Mouse (Mus musculus): ENCODE data around the gene C2cd4b.

GRCm38 (mm10) chr9:67763326-67763725 is 4.1 kb downstream of the C2cd4b start:
- TF ChIP-seq POLR2A (IDR thresholded peaks at IDR 0.05; ENCODE audit: borderline replicate concordance, extremely low read depth, insufficient read depth, insufficient read length, poor library complexity, severe bottlenecking) (no peak), CTCF (IDR thresholded peaks at IDR 0.05; ENCODE audit: borderline replicate concordance, extremely low read depth, insufficient read depth, insufficient read length) (no peak)
